Mouse (Mus musculus): Measurements from ENCODE around the gene Peak1. TPM values are rescaled to one million over a fixed set of nuclear protein-coding genes. Genes with fewer than 3 reads are reported as not detected.
A peak's percentile ranks its signal among the peaks of the same experiment; 100 is the strongest.

Gene Peak1
- polyA plus RNA-seq, 1 experiment from 2014 or later, result 5.5 TPM

DNA sequence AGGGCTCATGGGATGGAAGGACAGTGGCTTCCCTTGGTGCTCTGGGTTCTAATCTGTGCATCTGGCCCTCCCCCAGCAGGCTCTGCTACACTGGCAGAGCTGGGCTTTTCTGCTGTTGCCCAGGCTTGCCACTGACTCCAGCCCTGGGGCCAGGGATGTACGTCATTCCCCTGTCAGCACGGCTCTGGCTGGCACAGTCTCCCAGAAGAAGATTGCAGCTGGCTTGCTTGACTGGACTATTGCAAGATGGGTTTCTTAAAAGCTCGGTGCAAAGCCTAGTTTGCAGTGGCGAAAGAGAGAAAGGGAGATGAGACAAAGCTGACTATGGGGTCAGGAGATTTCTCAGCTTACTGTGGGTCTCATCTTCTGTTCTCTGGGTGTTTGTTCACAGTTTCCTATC lies 240.5 kb downstream of the Peak1 start:
- H3K4me3 ChIP-seq (replicated peaks; ENCODE audit: low read length), result no peak overlapping the region
- H3K27ac ChIP-seq (ENCODE audit: low read length), result no peak overlapping the region
- H3K36me3 ChIP-seq (ENCODE audit: control insufficient read depth, insufficient read depth), result no peaks in the 10 kb centered on the region
- no peaks in the 10 kb centered on the region for H3K9me3 ChIP-seq (ENCODE audit: control insufficient read depth, low read length)
- H3K4me1 ChIP-seq (replicated peaks; ENCODE audit: control insufficient read depth, insufficient read depth, low read length), result peaks cover 6% of the 10 kb centered on the region
- 79% methylated on average over 4 of the region's 4 CpGs for WGBS
- no peaks in the 10 kb centered on the region for H3K27me3 ChIP-seq (replicated peaks; ENCODE audit: control insufficient read depth, insufficient read depth, low read length)
- ATAC-seq, result no peak
- no peak overlapping the region for H3K4me2 ChIP-seq (ENCODE audit: low read length)
- no peak overlapping the region for H3K9ac ChIP-seq (replicated peaks; ENCODE audit: low read depth, low read length)

DNA sequence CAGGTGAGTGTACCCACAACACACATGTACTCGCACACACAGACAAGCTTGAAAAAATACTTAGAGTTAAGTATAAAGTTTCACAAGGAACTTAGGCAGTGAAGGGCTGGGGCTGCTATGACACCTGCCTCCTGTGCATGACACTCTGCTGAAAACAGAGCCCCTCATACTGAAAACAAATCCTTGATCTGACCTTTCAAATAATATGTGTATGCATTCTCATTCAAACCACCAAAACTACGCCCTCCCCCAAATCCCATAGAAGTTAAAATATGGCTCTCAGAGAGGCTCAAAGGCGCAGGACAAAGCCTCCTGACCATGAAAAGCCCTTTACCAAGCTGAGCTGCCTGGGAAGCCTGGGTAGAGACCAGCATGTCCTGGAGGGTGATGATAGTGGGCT lies 242.6 kb downstream of the Peak1 start:
- Histone ChIP-seq H3K4me1 (replicated peaks; ENCODE audit: control insufficient read depth, insufficient read depth, low read length) (peaks cover 2% of the 10 kb centered on the region), H3K27ac (ENCODE audit: low read length) (no peak overlapping the region), H3K4me2 (ENCODE audit: low read length) (no peak overlapping the region), H3K9ac (replicated peaks; ENCODE audit: low read depth, low read length) (no peak overlapping the region), H3K36me3 (ENCODE audit: control insufficient read depth, insufficient read depth) (no peaks in the 10 kb centered on the region), H3K27me3 (replicated peaks; ENCODE audit: control insufficient read depth, insufficient read depth, low read length) (no peaks in the 10 kb centered on the region), H3K4me3 (replicated peaks; ENCODE audit: low read length) (no peak overlapping the region), H3K9me3 (ENCODE audit: control insufficient read depth, low read length) (no peaks in the 10 kb centered on the region)
- no peak for ATAC-seq
- WGBS, result 84% methylated on average over 3 of the region's 3 CpGs

DNA sequence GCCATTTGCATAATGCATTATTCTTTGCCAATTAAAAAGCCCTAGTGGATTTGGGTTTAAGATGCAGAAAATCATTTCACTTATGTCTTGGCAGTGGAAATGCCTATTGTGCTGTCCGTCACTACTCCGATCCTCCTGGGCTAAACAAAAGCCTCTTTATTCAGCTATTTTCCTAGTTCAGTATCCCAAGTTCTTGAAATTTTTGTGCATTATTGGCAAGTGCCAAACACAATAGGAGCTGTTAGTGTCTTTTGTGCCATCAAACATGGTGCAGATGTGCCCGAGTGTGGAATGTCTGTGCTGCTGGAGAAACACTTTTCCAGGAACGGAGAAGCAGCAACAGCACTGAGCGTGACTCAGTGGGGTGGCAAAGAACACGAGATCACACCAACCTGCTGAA lies 250.2 kb downstream of the Peak1 start:
- peaks cover 8% of the 10 kb centered on the region for H3K4me1 ChIP-seq (replicated peaks; ENCODE audit: control insufficient read depth, insufficient read depth, low read length)
- no peaks in the 10 kb centered on the region for H3K9me3 ChIP-seq (ENCODE audit: control insufficient read depth, low read length)
- no peaks in the 10 kb centered on the region for H3K36me3 ChIP-seq (ENCODE audit: control insufficient read depth, insufficient read depth)
- ATAC-seq, result peak; percentile 64
- no peak overlapping the region for H3K4me3 ChIP-seq (replicated peaks; ENCODE audit: low read length)
- peak overlapping the region; percentile 46 for H3K27ac ChIP-seq (ENCODE audit: low read length)
- peak overlapping the region; percentile 37 for H3K4me2 ChIP-seq (ENCODE audit: low read length)
- no peaks in the 10 kb centered on the region for H3K27me3 ChIP-seq (replicated peaks; ENCODE audit: control insufficient read depth, insufficient read depth, low read length)
- WGBS, result 7% methylated on average over 6 of the region's 6 CpGs
- peak overlapping the region; percentile 49 for H3K9ac ChIP-seq (replicated peaks; ENCODE audit: low read depth, low read length)

DNA sequence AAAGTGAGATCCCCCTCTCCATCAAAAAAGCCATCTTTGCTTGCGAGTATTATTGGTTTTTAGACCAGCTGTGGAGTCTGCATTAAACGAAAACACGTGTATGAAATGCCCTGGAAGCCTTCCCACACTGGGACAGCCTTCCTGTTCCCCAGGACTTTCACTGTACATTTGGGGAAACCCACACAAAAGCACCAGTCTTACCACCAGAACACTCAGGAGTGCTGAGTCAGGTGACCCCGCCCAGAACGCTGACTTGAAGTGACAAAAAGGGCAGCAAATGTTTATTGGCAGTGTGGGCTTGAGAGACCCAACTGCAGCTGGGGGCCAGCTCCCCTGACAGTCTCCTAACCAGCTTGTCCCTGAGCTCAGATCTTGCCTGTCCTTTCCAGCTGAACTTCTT lies 251.7 kb downstream of the Peak1 start:
- Histone ChIP-seq H3K4me2 (ENCODE audit: low read length) (no peak overlapping the region), H3K4me3 (replicated peaks; ENCODE audit: low read length) (no peak overlapping the region), H3K9me3 (ENCODE audit: control insufficient read depth, low read length) (no peaks in the 10 kb centered on the region), H3K27ac (ENCODE audit: low read length) (no peak overlapping the region), H3K36me3 (ENCODE audit: control insufficient read depth, insufficient read depth) (no peaks in the 10 kb centered on the region), H3K9ac (replicated peaks; ENCODE audit: low read depth, low read length) (no peak overlapping the region), H3K27me3 (replicated peaks; ENCODE audit: control insufficient read depth, insufficient read depth, low read length) (no peaks in the 10 kb centered on the region), H3K4me1 (replicated peaks; ENCODE audit: control insufficient read depth, insufficient read depth, low read length) (peaks cover 16% of the 10 kb centered on the region)
- no peak for ATAC-seq
- 60% methylated on average over 5 of the region's 5 CpGs for WGBS

DNA sequence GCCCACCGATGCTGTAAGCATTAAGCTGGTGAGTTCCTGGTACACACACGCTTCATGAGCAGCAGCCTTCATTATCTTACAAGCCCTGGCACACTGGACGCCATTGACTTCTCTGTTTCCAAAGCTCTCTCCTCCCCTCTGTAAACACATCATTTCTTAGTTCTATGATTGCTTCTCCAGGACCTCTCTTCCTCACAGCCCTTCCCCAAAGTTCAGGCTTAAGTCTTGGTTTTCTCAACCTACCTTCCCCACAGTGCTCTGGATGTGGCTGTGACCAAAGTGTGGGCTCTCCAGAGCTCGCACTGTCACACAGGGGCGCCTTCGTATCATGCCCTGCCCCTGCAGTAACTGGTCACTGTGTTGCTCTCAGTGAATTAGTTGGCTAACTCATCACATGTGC lies 252.5 kb downstream of the Peak1 start, which contains the start of gene Tspan3:
Gene Tspan3, minus strand, starts transcription at position 101 of the 400 bp plus-strand sequence.
- no peak within 1 kb of the TSS for H3K27ac ChIP-seq (ENCODE audit: low read length)
- 95% methylated on average over 6 of the region's 6 CpGs for WGBS
- no peaks in the 10 kb centered on the region for H3K36me3 ChIP-seq (ENCODE audit: control insufficient read depth, insufficient read depth)
- no peak within 1 kb of the TSS for H3K4me3 ChIP-seq (replicated peaks; ENCODE audit: low read length)
- H3K9ac ChIP-seq (replicated peaks; ENCODE audit: low read depth, low read length), result no peak within 1 kb of the TSS
- no peaks in the 10 kb centered on the region for H3K9me3 ChIP-seq (ENCODE audit: control insufficient read depth, low read length)
- H3K27me3 ChIP-seq (replicated peaks; ENCODE audit: control insufficient read depth, insufficient read depth, low read length), result no peaks in the 10 kb centered on the region
- H3K4me1 ChIP-seq (replicated peaks; ENCODE audit: control insufficient read depth, insufficient read depth, low read length), result peaks cover 17% of the 10 kb centered on the region
- H3K4me2 ChIP-seq (ENCODE audit: low read length), result no peak within 1 kb of the TSS
- no peak for ATAC-seq

DNA sequence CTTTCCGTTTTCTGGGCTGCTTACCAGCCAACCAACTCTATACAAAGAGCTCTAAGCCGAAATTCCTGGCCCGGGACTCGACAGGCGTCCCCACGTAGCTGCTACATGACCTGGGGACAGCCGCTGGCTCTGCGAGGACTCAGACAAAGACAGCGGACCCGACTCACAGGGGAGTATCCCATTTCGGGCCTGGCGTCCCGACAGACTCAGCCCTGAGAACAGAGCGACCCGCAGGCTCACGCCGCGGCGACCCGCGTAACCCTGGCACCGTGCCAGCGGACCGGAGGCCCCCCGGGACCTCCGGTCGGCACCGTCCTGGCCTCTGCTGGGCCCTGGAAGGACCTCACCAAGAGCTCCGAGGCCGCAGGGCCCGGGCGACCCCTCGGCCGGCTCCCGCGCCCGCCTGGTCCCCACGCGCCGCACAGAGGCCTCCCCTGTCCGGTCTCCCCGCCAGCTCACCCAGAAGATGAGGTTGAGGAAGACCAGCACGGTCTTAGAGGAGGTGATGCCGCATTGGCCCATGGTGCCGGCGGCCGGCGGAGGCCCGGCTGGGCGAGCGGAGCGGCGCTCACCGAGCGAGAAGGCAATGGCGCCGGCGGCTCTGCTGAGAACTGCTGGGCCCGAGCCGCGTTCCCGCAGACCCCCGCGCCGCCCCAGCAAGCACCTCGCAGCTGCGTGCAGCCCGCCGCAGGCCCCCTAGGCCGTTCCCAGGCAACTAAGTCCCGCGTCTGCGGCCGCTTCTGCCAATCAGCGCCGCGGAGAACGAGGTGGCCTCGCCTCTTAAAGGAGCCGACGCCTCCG lies 257.3 kb downstream of the Peak1 start:
- peak overlapping the region; percentile 84 for H3K4me3 ChIP-seq (replicated peaks; ENCODE audit: low read length)
- H3K27me3 ChIP-seq (replicated peaks; ENCODE audit: control insufficient read depth, insufficient read depth, low read length), result no peaks in the 10 kb centered on the region
- peak overlapping the region; percentile 90 for H3K9ac ChIP-seq (replicated peaks; ENCODE audit: low read depth, low read length)
- no peaks in the 10 kb centered on the region for H3K36me3 ChIP-seq (ENCODE audit: control insufficient read depth, insufficient read depth)
- peaks cover 25% of the 10 kb centered on the region for H3K4me1 ChIP-seq (replicated peaks; ENCODE audit: control insufficient read depth, insufficient read depth, low read length)
- under 1% methylated on average over 74 of the region's 82 CpGs for WGBS
- H3K27ac ChIP-seq (ENCODE audit: low read length), result peak overlapping the region; percentile 93
- no peaks in the 10 kb centered on the region for H3K9me3 ChIP-seq (ENCODE audit: control insufficient read depth, low read length)
- peak; percentile 99 for ATAC-seq
- H3K4me2 ChIP-seq (ENCODE audit: low read length), result peak overlapping the region; percentile 84

DNA sequence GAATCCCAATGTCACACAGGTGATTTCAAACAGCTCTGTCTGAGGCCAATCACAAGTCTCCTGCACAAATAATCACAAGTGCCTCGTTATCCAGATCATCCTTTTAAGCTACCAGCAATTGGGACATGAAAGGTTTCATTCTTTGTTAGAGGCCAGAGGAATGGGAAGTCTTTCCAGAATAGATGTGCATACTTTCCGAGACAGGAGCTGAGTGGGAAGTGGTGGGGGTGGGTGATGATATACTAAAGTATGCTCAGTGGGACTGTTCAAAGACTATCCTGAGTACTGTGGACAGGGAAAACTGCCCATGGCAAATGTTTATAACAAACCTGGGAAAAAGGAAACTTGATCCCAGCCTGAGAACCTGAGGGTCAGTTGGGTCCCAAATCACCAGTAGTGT lies 258.4 kb downstream of the Peak1 start:
- peak overlapping the region; percentile 84 for H3K4me2 ChIP-seq (ENCODE audit: low read length)
- ATAC-seq, result no peak
- H3K4me3 ChIP-seq (replicated peaks; ENCODE audit: low read length), result peak overlapping the region; percentile 84
- peak overlapping the region; percentile 90; the same call in 1 of the 2 replicates for H3K9ac ChIP-seq (replicated peaks; ENCODE audit: low read depth, low read length)
- H3K27ac ChIP-seq (ENCODE audit: low read length), result no peak overlapping the region
- H3K36me3 ChIP-seq (ENCODE audit: control insufficient read depth, insufficient read depth), result no peaks in the 10 kb centered on the region
- no peaks in the 10 kb centered on the region for H3K9me3 ChIP-seq (ENCODE audit: control insufficient read depth, low read length)
- H3K27me3 ChIP-seq (replicated peaks; ENCODE audit: control insufficient read depth, insufficient read depth, low read length), result no peaks in the 10 kb centered on the region
- WGBS, result 0% methylated on average over 2 of the region's 2 CpGs
- H3K4me1 ChIP-seq (replicated peaks; ENCODE audit: control insufficient read depth, insufficient read depth, low read length), result peaks cover 25% of the 10 kb centered on the region

DNA sequence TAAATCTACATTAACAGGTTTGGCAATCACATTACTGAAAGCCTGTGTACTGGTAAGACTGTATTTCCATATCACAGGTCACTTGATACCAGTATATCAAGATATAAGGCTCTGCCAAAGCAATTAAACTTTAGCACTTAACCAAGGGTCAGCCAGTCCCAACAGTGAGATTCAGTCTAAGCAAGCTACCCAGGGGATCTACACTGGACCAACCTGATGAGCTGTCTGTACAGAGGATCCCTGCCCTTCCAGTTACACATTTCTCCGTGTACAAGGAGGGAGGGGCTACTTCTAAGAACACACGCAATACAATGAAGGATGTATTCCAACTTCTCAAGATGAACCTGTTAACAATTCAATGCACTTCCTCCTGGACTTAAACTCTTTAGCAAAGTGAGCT lies 259.8 kb downstream of the Peak1 start:
- no peak overlapping the region for H3K27ac ChIP-seq (ENCODE audit: low read length)
- H3K4me3 ChIP-seq (replicated peaks; ENCODE audit: low read length), result no peak overlapping the region
- H3K9ac ChIP-seq (replicated peaks; ENCODE audit: low read depth, low read length), result no peak overlapping the region
- ATAC-seq, result no peak
- no peaks in the 10 kb centered on the region for H3K36me3 ChIP-seq (ENCODE audit: control insufficient read depth, insufficient read depth)
- no peaks in the 10 kb centered on the region for H3K9me3 ChIP-seq (ENCODE audit: control insufficient read depth, low read length)
- no peak overlapping the region for H3K4me2 ChIP-seq (ENCODE audit: low read length)
- WGBS, result 55% methylated on average over 2 of the region's 2 CpGs
- no peaks in the 10 kb centered on the region for H3K27me3 ChIP-seq (replicated peaks; ENCODE audit: control insufficient read depth, insufficient read depth, low read length)
- peaks cover 25% of the 10 kb centered on the region for H3K4me1 ChIP-seq (replicated peaks; ENCODE audit: control insufficient read depth, insufficient read depth, low read length)

DNA sequence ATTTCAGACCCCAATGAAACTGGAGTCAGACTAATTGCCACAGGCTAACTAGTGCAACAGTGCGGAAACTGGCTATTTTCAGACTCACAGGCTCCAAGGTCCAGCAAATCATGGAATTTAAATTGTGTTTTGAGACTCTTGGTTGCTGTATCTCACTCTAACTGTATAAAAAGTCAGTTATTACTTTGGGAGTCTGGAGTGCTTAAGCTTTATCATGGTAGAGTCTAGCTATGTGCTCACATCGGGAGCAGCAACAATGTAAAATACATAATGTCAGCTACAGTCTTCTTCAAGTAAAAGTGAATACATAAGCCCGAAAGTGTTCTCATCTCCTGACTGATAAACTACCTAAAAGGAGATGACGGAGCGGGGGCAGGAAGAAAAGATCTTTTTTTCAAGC lies 263.3 kb downstream of the Peak1 start:
- H3K27ac ChIP-seq (ENCODE audit: low read length), result no peak overlapping the region
- no peak for ATAC-seq
- no peak overlapping the region for H3K4me2 ChIP-seq (ENCODE audit: low read length)

More for the DNA sequence above, 263.3 kb downstream of the Peak1 start:
- H3K9ac ChIP-seq (replicated peaks; ENCODE audit: low read depth, low read length), result no peak overlapping the region
- no peak overlapping the region for H3K4me3 ChIP-seq (replicated peaks; ENCODE audit: low read length)
- 92% methylated on average over 5 of the region's 5 CpGs for WGBS
- H3K4me1 ChIP-seq (replicated peaks; ENCODE audit: control insufficient read depth, insufficient read depth, low read length), result peaks cover 28% of the 10 kb centered on the region
- no peaks in the 10 kb centered on the region for H3K9me3 ChIP-seq (ENCODE audit: control insufficient read depth, low read length)
- H3K27me3 ChIP-seq (replicated peaks; ENCODE audit: control insufficient read depth, insufficient read depth, low read length), result no peaks in the 10 kb centered on the region
- no peaks in the 10 kb centered on the region for H3K36me3 ChIP-seq (ENCODE audit: control insufficient read depth, insufficient read depth)

All from forebrain, embryonic 16.5 days (tissue).